Mouse (Mus musculus) B cell, adult 62 days (primary cell): ENCODE measurements around the gene Trim42. TPM values are rescaled to one million over a fixed set of nuclear protein-coding genes. Genes with fewer than 3 reads are reported as not detected.

Experiments used
- total RNA-seq: library from RNA; stranded (reverse); gene quantifications from 4 replicates; pipeline ENCODE4 v1.2.4, GENCODE M21; 2023

Trim42 gene
- not detected in 4 replicates for total RNA-seq

DNA sequence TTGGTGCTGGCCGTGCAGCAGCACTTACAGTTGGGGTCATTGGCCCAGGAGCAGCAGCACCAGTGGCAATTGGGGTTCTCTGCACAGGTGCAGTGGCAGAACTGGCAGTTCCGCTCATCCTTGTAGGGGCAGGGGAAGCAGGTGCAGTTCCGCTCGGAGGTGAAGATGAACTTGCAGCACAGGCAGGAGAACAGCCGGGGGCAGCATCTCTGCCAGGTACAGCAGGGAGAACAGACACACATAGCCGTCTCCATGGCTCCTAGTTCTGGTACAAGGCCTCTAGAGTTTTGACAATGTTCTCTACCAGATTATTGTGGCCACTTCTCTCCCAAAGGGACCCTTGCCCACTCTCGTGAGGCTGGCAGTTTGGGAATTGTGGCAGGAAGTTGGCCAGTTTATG, at the start of gene Trim42:
Gene Trim42, minus strand, starts transcription at position 368 of the 400 bp plus-strand sequence.

